Mouse (Mus musculus): ENCODE data around the gene Zdhhc4. TPM values are rescaled to one million over a fixed set of nuclear protein-coding genes. Genes with fewer than 3 reads are reported as not detected.

The Zdhhc4 gene
- polyA plus RNA-seq, 1 experiment from 2014 or later = 97.2 TPM

GRCm38 (mm10) chr5:143279247-143279646, 49.8 kb downstream of the Zdhhc4 start:
- DNase-seq (ENCODE audit: low spot score) = no peak

DNA sequence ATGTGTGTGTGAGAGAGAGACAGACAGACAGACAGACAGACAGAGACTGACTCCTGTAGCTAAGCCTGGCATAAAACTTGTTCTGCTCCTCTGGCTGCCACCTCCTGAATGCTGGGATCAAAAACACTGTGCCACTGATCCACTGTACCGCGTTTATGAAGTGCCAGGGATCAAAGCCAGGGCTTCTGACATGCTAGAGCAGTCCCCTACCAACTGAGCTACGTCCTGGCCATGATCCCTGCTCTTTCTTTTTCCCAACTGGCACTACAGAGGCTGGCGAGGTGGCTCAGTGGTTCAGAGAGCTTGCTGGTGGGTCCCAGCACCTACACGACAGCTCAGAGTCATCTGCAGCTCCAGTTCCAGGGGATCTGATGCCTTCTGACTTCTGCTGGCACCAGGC, 53.3 kb downstream of the Zdhhc4 start:
- DNase-seq (ENCODE audit: low spot score) = no peak

- DNase-seq (ENCODE audit: low spot score) = no peak
Observed at GRCm38 (mm10) chr5:143272540-143273330, 56.3 kb downstream of the Zdhhc4 start.

DNA sequence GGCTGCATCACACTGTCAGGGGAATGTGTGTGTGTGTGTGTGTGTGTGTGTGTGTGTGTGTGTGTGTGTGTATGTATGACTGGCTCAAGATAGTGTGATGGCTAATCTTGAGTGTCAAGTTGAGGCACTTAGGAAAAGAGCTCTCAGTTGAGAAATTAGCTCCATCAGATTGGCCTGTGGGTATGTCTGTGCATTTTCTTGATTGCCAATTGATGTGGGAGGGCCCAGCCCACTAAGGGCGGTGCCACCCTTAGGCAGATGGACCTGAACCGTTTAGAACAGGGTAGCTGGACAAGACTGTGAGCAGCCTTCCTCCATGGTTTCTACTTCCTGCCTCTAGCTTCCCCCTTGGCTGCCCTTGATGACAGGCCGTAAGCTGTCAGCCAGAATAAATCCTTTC, 56.9 kb downstream of the Zdhhc4 start:
- no peak for DNase-seq (ENCODE audit: low spot score)

GRCm38 (mm10) chr5:143271642-143272041, 57.4 kb downstream of the Zdhhc4 start:
- no peak for DNase-seq (ENCODE audit: low spot score)

DNA sequence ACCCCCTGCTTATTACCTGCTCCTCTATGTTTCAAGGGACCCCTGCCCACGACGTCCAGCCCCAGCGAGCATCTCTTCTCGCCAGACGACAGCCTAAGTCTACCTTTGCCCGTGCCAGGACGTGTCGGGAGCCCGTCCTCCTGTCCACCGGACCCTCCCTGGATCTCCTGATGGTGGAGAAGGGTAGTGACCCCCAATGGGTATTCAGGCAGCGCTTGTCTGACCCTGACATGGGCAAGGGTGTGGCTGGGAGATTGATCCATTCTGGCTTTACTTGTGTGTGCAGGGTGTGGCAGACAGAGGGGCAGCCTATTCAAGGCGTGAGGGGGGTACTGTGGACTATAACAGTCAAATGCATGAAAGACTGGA, 58.9 kb downstream of the Zdhhc4 start:
- no peak for DNase-seq (ENCODE audit: low spot score)

DNA sequence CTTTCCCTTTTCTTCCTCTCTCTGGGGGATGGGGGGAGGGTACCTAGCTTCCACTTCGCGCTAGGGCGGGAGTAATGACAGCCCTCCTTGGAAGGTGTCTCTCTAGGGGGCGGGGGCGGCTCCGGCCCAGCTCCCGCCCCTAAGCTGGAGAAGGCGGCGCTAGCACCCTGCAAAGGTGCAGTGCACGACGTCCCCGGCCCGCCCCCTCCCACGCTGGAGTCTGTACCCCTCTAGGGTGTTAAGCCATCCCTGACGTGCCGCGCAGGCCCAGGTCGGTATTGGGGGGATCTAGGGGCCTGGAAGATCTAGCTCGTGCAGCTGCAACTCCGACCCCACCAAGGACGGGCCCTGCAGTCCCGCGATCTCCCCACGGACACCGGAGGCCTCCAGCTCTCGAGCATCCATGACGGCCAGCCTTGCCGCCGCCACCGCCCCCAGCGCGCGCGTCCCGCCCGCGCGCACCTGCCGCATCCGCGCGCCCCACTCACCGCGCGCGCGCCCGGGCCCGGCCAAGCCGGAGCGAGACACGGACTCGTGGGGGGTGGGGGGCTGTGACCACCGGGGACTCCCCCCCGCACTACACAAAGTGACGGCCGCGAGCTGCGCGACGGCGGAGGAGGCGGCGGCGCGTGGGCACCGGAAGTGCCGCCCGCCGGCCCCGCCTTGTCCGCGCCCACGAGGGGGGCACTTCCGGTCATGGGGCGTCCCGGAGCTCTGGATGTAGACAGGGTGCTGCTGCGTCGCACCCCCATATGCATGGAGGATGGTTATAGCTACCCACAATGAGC, 59.5 kb downstream of the Zdhhc4 start, which contains the start of gene Zfp316:
Gene Zfp316, minus strand, starts transcription at position 660 of the 788 bp plus-strand sequence.
- DNase-seq (ENCODE audit: low spot score) = peak; percentile 38

GRCm38 (mm10) chr5:143268985-143269362, 60.1 kb downstream of the Zdhhc4 start:
- no peak for DNase-seq (ENCODE audit: low spot score)

DNA sequence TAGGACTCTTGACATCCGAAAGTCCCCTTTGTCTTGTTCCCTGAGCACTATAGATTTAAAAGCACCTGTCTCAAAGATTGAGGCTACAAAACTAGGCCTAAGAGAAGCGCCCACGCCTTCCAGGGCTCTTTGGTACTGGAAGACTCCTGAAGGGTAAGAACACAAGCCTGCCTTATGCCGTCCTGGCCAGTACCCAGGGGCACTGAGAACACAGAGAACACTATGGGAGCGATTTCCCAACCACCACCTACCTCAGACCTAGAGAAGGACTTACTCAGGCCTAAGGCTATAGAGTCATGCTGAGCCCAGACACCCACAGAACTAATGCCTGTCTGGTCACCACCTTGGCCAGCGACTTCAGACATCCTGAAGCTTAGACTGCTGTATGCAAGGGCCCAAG, 62.3 kb downstream of the Zdhhc4 start:
- DNase-seq (ENCODE audit: low spot score) = no peak

Other genes starting within 250 kb of the Zdhhc4 start
- 13.1 and 13.5 TPM in 2 replicates for gene Rnf216, start 216.3 kb downstream of the Zdhhc4 start, polyA plus RNA-seq (2015; fragmentation: Nextera tagmentation; extraction: Ambion mirVana)
- gene Olfr718-ps1, start 181.7 kb downstream of the Zdhhc4 start, polyA plus RNA-seq (2015; fragmentation: Nextera tagmentation; extraction: Ambion mirVana) = 0.03 TPM in 1 of 2 replicates, not detected in the other
- 8.2 and 9.1 TPM in 2 replicates for gene Rbak, start 148.5 kb downstream of the Zdhhc4 start, polyA plus RNA-seq (2015; fragmentation: Nextera tagmentation; extraction: Ambion mirVana)
- gene Spdye4b, start 148.2 kb downstream of the Zdhhc4 start, polyA plus RNA-seq (2015; fragmentation: Nextera tagmentation; extraction: Ambion mirVana) = 0.08 TPM in 1 of 2 replicates, not detected in the other
- gene Spdye4a, start 102.4 kb downstream of the Zdhhc4 start, polyA plus RNA-seq (2015; fragmentation: Nextera tagmentation; extraction: Ambion mirVana) = not detected in 2 replicates
- gene Zfp12, start 94.1 kb downstream of the Zdhhc4 start, polyA plus RNA-seq (2015; fragmentation: Nextera tagmentation; extraction: Ambion mirVana) = 7.9 and 8.1 TPM in 2 replicates
- 0.75 and 0.78 TPM in 2 replicates for gene Zfp316, start 59.2 kb downstream of the Zdhhc4 start, polyA plus RNA-seq (2015; fragmentation: Nextera tagmentation; extraction: Ambion mirVana)
- gene Zfp853, start 35.6 kb downstream of the Zdhhc4 start, polyA plus RNA-seq (2015; fragmentation: Nextera tagmentation; extraction: Ambion mirVana) = 0.04 and 0.08 TPM in 2 replicates
- gene E130309D02Rik, start 13.9 kb downstream of the Zdhhc4 start, polyA plus RNA-seq (2015; fragmentation: Nextera tagmentation; extraction: Ambion mirVana) = 43.4 and 47.8 TPM in 2 replicates
- gene Grid2ip, start 28.1 kb upstream of the Zdhhc4 start, polyA plus RNA-seq (2015; fragmentation: Nextera tagmentation; extraction: Ambion mirVana) = 0.05 TPM in 1 of 2 replicates, not detected in the other
- 96.9 and 106 TPM in 2 replicates for gene Kdelr2, start 74.6 kb upstream of the Zdhhc4 start, polyA plus RNA-seq (2015; fragmentation: Nextera tagmentation; extraction: Ambion mirVana)
- gene Daglb, start 135.3 kb upstream of the Zdhhc4 start, polyA plus RNA-seq (2015; fragmentation: Nextera tagmentation; extraction: Ambion mirVana) = 4.5 and 4.7 TPM in 2 replicates
- gene Rac1, start 198.8 kb upstream of the Zdhhc4 start, polyA plus RNA-seq (2015; fragmentation: Nextera tagmentation; extraction: Ambion mirVana) = 419 and 434 TPM in 2 replicates

Data from thymus, postnatal 0 days (tissue).